Mouse (Mus musculus) megakaryocyte-erythroid progenitor cell, adult 5 weeks (primary cell): ENCODE results near the gene Klrb1c. TPM values are rescaled to one million over a fixed set of nuclear protein-coding genes. Genes with fewer than 3 reads are reported as not detected.

ENCODE experiments used
- polyA plus RNA-seq: library from polyadenylated mRNA; stranded (reverse); fragments of >175 nt; gene quantifications from 2 replicates; pipeline ENCODE4 v1.2.3, GENCODE M21; 2012

The Klrb1c gene
- 0.11 TPM in 1 of 2 replicates, not detected in the other for polyA plus RNA-seq

GRCm38 (mm10) chr6:128789115-128789514 is at the start of gene Klrb1c:
Gene Klrb1c, minus strand, starts transcription at chr6:128789215.

GRCm38 (mm10) chr6:128826132-128826531 is 37.1 kb upstream of the Klrb1c start, which contains the start of the genes Gm44511 and Klrb1b:
Gene Gm44511, minus strand, starts transcription at chr6:128826315.
Gene Klrb1b, minus strand, starts transcription at chr6:128826331.

Other genes with a start within 250 kb of the Klrb1c start
- gene A2ml1, start 207.6 kb downstream of the Klrb1c start, polyA plus RNA-seq: not detected in 2 replicates
- not detected in 2 replicates for gene Klrb1a, start 165.7 kb downstream of the Klrb1c start, polyA plus RNA-seq
- not detected in 2 replicates for gene Clec2h, start 126.8 kb downstream of the Klrb1c start, polyA plus RNA-seq
- not detected in 2 replicates for gene Klrb1, start 66.2 kb downstream of the Klrb1c start, polyA plus RNA-seq
- 0.17 and 0.31 TPM in 2 replicates for gene Gm44511, start 37.1 kb upstream of the Klrb1c start, polyA plus RNA-seq
- gene Klrb1b, start 37.1 kb upstream of the Klrb1c start, polyA plus RNA-seq: not detected in 2 replicates
- 0.35 and 0.40 TPM in 2 replicates for gene Clec2i, start 98.4 kb upstream of the Klrb1c start, polyA plus RNA-seq
- gene BC035044, start 101.9 kb upstream of the Klrb1c start, polyA plus RNA-seq: 6.7 and 10.4 TPM in 2 replicates
- gene Clec2g, start 145.2 kb upstream of the Klrb1c start, polyA plus RNA-seq: not detected in 2 replicates